Mouse (Mus musculus): Measurements from ENCODE around the gene Ptpa. TPM values are rescaled to one million over a fixed set of nuclear protein-coding genes. Genes with fewer than 3 reads are reported as not detected.

The Ptpa gene
- polyA plus RNA-seq, 2 experiments from 2014 or later, result 37.8 to 86.7 TPM

DNA sequence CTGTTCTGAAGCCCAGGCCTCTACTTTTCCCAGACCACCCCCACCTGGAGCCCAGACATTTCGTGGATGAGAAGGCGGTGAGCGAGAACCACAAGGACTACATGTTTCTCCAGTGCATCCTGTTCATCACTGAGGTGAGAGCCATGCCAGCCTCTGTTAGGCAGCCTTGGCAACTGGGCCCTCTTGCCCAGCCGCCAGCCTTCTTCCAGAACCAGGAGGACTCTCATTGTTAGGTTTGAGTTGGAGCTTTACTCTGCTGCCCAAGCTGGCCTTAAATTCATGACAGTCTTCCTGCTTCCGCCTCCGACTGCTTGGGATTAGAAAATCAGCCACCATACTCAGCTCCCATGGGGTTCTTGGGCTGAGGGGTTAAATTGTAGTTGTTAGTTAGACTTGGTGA, 23.8 kb downstream of the Ptpa start:
- ATAC-seq, result no peak

DNA sequence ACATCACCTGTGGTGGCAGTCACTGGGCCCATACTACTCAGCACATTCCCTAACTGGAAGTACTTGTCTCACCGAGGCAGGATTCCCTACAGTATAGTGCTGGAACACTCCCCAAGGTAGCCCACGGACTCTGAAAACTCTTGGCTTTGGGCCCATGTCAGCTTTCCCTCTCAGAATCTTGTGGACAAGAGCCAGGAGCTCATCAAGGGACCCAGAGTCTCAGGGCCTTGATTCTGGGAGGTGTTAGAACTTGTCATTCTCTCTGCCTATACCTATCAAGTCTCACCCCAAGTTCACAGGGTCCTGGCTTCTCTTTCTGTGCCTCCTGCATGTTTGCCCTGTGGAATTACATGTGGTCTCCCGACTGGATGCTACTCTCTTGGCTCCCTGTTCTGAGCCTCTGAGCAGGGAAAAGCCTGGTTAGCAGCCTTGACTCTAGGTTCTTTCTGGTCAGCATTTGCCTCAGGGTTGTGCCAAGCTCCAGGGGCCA, 24.4 kb downstream of the Ptpa start:
- no peak for ATAC-seq

DNA sequence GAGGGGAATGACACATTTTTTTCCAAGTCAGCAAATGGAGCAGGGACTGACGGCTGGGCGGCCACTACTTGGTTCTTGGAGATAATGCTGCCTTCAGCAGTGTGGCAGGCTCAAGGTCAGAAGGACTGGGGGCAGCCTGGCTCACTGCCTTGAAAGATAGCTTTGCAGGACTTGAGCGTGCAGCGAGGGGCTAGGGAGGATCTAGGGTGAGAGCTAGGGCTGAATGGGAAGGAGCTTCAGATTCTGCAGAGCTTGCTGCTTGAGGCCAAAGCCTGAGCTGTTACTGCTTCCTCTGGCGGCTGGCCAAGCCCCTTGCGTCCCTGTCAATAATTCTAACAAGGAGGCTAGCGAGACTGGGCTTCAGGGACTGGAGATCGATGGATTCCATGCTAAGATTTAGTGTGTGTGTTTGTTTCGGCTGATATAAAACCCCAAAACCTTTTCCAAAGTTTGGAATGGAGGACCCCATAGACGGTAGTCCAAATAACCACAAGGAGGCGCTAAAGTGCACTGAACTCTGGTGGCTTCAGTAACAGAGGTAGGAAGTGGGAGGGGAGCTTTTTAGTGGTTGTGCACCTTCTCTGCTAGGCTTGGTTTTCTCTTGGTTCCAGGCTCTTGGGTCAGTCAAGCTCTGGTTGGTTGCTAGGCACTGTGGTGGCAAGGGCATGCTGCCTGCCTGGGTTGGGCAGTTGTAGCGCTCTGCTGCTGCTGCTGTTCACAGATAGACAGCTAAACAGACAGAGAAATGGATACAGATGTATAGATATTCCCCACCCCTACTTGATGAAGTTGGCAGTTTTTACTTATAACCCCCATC, 25.1 kb downstream of the Ptpa start:
- ATAC-seq, result peak; percentile 81

DNA sequence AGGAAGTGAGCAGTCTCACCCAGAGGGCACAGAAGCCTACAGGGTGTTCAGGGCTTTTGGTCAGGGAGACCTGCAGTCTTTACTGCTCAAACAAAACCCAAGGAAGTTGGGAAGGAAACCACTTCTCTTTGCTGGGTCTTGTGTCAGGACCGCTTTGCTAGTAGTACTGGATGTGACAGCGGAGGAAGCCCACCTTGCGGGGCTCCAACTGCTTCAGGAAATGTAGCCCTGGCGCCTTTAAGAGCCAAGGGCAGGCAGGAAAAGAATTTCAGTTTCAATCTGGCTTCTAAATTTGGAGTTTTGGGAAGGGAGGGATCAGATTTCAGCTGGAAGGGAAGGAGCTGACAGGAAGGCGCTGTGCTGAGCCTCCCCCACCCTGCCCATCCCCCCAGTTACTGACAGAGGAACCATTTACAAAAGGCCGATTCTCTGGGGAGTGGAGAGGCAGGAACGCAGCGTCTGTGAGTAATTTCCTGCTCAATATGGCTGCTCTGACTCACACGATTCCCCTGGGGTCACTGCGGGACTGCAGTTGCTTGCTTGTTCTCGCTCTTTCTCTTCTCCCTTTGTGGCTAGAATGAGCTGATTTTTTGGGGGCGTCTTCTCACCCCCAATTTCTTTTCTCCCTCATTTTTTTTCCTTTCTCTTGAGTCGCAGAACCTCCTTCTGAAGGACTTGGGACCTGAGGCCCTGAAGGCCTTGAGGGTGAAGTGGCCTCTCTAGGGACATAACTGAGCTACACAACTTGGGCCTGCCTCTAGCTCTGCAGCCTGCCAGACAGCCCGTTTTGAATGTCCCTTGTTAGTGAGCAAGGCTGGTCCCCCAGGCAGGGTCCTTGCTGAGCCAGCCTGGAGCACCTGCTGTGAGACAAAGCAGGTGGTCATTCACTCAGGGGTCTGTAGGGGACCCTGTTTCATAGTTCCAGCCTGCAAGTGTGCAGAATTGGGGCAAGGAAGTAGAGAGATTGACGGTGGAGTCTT, 26.0 kb downstream of the Ptpa start:
- ATAC-seq, result peak; percentile 79

DNA sequence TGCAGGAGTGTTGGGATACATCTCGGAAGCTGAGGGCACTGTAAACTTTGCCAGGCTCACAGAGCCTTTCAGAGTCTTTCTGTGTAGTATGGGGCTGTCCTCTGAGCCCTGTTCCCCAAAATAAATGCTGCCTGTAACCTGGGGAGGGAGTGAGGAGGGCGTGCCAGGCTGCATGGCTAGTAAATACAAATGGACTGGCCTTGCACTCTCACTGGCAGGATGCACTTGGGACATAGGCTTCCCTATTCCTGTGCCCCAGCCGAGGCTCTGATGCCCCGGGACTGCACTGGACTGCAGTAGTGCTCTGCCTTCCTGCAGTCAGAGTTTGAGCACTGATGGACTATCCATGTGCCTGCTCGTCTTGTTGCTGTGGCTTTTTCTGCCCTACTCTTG, 26.7 kb downstream of the Ptpa start:
- ATAC-seq, result no peak

DNA sequence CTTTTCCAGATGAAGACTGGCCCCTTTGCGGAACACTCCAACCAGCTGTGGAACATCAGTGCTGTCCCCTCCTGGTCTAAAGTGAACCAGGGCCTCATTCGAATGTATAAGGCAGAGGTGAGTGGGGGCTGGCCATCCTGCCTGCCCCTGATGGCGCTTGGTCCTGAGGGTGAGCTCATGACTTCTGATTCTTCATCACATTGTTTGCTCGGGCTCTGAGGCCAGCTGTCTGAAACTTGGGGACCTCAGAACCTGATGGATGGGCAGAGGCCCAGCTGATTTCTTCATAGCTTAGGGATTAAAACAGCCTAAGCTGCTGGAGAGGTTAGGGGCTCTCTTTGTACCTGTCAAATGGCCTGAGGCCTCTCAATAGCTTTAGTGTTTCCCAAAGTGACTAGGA, 27.4 kb downstream of the Ptpa start:
- no peak for ATAC-seq

DNA sequence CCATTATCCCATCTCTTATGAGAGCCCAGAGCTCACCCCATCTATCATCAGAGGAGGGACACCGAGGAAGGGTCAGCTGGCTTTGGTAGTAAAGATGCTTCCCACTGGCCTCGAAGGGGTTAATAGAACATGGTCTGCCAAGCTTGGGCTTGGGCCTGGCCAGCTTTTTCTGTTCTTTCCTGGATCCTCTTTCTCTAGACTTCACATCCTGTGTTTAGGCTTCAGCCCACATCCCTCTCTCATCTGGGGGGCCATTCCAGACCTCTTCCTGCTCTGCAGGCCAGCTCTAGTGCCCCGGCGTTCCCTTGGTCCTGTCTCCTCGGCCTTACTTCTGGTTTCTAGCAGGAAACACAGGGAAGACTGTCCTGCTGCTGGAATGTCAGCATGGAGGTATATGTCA, 28.2 kb downstream of the Ptpa start:
- ATAC-seq, result no peak

DNA sequence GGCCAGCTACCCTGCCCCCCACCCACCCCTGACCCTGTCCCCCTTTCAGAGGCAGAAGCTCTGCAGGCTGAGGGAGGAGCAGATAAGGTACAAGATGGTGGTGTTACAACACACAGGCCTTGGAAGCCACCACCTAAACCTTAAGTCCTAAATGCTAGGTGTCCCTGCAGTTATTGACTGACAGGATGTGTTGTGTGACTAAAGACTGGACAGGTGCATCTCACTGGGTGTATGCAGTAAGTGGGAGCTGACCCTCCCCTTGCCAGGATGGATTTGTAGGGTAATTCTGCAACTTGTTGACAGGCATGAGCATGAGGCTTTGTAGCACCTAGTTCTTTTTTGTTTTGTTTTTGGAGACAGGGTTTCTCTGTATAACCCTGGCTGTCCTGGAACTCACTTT, 28.6 kb downstream of the Ptpa start:
- no peak for ATAC-seq

DNA sequence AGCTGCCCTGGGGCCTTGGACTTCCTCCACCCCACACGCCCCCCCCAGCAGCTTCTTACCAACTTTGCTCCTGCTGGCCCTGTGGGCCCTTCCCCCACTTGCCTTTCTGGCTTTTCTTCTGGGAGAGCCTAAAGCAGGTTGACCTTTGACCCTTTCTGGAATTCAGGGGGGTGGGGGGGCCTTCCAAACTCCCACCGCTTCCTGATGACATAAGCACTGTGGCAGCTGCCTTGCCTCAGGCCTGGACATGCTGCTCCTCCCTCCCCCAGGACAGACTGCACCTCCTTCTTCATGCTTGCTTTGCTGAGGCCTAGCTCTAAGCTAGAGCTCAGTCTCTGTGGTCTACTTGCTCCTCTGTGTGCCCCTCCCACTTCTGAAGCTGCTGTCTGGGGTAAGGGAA, 29.5 kb downstream of the Ptpa start:
- no peak for ATAC-seq

DNA sequence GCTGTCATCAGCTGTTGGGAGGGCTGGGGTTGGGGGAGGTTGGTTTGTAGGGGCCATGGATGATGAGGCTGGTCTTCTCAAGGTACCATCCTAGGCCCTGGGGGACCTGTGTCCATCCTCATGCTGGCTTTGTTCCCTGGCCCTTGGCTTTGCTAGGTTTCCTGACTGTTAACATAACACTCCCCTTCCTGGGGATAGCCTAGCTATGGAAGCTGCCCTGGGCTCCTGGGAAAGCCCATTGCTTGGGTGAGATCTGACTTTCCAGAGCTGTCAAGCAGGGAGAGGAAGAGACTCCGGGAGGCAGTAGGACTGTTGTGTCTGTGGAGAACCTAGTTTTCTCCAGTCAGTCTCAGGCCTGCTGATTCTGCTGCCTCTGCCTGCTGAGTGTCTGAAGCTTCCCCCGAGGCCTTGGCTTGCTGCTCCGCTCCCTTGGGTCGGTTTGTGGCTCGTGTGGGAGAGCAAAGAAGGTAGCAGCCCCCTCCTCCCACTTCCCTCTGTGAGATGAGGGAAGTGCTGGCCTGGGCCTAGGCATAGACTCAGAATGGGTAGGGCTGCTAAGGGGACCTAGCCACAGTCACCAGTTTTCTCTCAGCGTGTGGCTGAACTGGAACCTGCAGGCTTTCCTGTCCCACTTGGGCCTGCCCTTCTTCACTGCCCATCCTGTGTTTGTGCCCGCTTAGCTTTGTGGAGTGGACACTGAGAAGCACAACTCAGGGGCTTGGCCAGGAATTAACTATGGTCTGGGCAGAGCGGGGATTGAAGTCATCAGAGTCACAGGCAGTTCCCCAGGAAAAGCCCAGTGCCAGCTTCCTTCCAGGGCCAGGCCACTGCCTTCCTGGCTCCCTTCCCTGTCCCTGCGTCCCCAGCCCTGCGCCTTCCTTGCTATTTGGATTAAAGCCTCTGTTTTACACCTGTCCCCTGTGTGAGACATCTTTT, 31.3 kb downstream of the Ptpa start:
- ATAC-seq, result no peak

DNA sequence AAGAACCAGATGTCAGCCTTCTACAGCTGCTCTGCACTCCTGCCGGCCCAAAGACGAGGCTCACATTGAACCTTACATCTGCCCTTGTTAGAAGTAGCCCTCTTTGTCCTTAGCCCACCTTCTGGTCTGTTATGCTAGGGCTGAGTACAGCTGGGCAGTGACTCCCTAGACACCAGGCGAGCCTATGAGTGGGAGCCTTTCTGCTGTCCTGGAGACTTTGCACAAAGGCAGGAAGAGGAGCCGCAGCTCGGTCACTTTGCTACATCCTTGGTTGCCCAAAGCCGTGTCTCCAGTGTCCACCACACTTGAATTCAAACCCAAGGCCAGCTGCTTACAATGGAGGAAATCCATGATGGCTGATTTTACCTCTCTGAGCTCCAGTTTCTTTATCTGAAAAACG, 32.5 kb downstream of the Ptpa start:
- no peak for ATAC-seq

DNA sequence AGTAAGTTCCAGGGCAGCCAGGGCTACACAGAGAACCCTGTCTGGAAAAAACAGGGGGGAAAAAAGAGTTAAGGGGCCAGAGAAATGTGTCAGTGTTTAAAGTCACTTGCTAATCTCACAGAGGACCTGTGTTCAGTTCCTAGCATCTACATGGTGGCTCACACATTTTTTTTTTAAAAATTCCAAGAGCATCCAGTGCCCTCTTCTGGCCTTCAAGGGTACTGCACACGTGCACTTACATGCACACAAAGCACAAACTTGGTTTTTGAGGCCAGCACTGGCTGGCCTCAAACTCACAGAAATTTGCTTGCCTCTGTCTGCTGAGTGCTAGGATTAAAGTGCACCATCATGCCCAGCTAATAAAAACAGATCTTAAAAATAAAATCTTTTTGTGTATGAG, 34.7 kb downstream of the Ptpa start:
- no peak for ATAC-seq

DNA sequence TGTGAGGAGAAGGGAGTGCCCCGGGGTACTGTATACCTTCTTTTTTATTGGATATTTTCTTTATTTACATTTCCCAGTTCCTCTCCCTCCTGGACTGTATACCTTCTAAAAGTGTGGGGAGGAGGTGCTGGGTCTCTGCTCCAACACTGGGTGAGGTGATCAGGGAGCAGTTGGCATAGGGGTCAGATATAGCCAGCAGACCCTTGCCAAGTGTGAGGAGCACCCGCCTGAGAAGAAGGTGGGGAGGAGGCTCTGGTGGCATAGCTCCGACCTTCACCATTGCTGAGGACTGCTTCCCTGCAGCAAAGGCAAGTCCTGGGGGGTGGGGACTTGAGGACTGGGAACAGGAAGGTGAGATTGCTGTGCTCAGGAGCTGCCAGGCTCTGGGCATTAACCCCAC, 35.7 kb downstream of the Ptpa start:
- no peak for ATAC-seq

DNA sequence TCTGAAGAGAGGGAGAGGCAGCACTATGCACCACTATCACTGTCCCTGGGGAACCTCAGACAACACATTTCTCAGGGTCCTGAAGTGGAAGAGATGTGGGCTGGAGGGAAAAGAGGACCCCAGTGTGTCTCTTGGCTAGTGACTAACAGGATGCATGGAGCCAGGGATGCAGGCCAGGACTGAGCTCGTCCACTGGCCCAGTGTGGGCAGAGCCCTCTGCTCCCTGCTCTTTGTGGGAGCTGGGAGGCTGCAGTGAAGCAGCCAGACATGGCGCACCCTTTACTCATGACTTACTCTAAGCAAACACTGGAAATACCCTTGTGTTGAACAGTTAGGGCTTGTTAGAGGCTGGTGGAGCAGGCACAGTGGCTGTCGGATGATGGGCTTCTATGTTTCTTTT, 37.7 kb downstream of the Ptpa start:
- no peak for ATAC-seq

DNA sequence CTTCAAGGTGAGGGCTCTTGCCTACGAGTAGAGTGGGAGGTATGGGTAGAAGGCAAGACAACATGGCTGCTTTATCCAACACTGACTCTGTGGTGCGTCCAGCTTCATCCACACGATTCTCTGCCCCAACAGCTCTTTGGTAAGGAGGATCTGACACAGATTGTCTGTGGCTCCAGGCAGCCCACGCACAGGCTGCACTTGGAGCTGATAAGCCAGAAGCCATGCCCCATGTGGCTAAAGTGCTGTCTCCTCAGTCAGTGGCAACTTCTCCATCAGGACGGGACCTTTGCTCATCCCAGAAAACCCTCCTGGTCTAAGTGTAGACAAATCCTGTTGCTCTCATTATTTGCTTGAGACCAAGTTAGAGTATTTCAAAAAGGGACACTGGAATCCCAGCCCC, 38.7 kb downstream of the Ptpa start:
- ATAC-seq, result no peak

DNA sequence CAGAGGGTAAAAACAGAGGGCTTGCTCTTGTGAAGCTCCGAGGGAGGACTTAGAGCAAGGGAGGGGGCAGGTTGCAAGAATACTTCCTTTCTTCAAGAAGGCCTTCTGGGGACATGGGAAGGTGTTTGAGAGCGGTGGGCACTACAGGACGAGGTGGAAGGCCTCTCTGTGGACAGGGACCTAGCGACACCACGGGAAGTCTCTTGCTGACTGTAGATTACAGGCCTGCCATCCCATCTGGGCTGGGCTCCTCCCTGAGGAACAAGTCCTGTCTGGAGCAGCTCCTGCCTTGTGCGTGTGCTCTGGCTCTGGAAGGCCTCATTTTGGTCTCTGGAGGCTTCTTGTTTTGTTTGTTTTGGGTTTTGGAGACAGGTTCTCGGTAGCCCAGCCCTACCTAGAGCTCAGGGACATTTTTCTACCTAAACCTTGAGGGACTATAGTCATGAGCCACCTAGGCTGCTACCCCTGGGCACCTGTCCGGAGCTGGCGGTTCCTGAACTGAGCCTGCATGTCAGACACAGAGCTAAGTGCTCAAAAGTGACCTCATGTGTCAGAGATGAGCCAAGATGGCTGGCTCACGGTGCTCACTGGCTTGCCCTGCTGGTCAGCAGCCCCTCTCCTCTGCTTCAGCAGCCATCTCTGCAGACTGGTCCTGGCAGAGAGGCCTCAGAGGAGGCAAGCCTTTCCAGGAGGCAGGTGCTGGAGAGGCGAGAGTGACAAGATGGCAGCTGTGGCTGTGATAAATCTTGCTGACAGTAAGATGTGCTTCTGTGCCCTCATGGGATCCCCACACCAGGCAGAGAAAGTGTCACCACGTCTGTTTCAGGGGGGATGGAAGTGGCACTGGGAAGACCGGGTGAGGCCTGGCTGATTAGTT, 40.5 kb downstream of the Ptpa start:
- ATAC-seq, result no peak

DNA sequence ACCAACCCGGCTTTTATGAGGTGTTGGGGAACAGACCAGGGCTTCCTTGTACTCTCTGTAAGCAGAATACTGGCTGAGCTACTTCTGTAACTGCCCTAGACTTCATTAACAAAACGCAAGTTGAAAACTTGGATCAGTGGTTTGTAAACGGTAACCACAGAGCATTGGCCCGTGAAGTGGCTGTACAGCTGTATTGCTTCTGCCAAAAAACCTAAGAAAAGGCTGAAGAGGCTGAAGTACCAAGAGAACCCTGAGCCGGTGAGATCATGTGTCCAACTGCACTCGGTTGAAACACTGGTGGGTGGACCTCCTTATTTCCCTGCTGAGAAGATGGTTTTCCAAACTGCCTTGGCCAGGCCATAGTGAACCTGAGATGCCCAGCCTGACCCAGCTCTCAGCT, 42.5 kb downstream of the Ptpa start:
- ATAC-seq, result no peak

DNA sequence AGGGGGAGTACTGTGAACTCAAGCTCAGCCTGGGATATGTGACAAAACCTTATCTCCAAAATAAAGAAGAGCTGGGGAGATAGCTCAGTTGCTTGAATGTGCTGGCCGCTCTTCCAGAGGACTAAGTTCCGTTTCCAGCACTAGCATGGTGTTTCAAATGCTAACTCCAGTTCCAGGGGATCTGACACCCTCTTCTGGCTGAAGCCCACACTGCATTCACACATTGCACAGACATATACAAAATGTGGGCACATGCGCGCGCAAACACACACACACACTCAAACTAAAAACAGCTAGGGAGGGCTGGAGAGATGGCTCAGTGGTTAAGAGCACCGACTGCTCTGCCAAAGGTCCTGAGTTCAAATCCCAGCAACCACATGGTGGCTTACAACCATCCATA, 43.4 kb downstream of the Ptpa start:
- no peak for ATAC-seq

DNA sequence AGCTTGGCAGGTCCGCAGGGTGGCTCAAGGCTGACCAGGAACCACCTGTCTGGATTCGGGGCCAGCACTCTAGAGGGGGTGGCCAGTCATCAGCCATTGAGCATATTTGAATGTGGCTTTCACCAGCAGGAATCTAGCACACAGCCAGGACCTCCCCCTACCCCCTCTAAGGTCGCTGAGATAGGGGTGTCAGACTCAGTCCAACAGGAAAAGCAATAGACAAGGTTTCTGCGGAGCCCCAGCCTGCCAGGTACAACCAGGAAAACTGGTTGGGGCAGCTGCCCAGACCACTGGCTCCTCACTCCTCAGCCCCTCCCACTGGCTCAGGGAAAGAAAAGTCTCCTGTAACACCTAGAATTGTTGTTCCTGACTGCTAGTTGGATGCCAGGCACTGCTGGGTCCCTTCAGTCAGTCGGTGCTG, 47.5 kb downstream of the Ptpa start:
- no peak for ATAC-seq

DNA sequence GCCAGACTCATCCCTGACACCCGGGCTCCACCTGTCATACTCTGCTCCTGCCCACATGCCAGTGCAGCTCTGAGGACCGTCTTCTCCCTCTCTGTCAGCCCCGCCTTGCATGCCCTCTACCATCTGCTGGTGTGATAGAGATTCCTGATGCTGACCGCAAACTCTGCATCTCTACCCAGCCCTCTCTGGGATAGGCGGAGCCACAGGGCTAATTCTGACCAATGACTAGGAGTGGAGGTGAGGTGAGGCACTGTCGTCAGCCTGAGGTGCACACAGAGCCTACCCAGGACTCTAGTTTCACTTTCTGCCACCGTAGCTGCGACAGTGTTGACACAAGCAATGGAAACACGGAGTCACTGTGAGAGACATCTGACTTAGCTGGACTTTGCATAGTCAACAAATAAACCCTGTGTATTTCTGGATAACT, 48.1 kb downstream of the Ptpa start:
- peak; percentile 98 for ATAC-seq

DNA sequence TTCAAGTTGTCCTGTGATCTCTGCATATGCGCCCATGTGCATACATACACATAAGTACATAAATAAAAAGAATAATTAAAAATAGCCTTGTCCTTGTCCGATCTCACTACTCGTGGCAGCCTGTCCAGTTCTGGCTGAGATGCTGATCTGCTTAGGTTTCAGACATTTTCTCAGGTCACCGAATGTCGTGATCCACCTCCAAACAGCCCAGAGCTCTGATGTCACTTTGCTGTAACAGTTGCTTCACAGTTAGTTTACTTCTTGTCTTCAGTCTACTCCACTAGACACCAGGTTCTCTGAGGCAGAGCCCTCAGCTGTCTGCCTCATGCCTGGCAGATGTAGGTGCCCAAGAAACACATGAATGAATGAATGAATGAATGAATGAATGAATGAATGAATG, 48.6 kb downstream of the Ptpa start:
- ATAC-seq, result peak; percentile 21

Measured in CD4-positive, CD25-positive, alpha-beta regulatory T cell, adult 4 months (primary cell).